Mouse (Mus musculus) urinary bladder, adult 2 months (tissue): ENCODE data around the gene Prkaa2. TPM values are rescaled to one million over a fixed set of nuclear protein-coding genes. Genes with fewer than 3 reads are reported as not detected.

Experiments used
- DNase-seq: peaks from one replicate; pipeline ENCODE4 v3.0.0; 2022; ENCODE audit warnings: low spot score
- polyA plus RNA-seq: library from polyadenylated mRNA; depleted of rRNA; stranded (reverse); fragments of >200 nt; gene quantifications from 2 replicates; pipeline ENCODE4 v1.2.3, GENCODE M21; 2012

Prkaa2 gene
- polyA plus RNA-seq, 1 experiment, result 18.4 TPM

GRCm38 (mm10) chr4:105108641-105109198 is 970 bp downstream of the Prkaa2 start:
- DNase-seq, result no peak

- DNase-seq, result no peak
These were observed 1.6 kb downstream of the Prkaa2 start for GRCm38 (mm10) chr4:105107943-105108640.

- DNase-seq, result no peak
These were observed 5.4 kb downstream of the Prkaa2 start for GRCm38 (mm10) chr4:105104099-105104872.

GRCm38 (mm10) chr4:105101337-105101688 is 8.4 kb downstream of the Prkaa2 start:
- DNase-seq, result no peak

GRCm38 (mm10) chr4:105100508-105101336 is 9.0 kb downstream of the Prkaa2 start:
- no peak for DNase-seq

GRCm38 (mm10) chr4:105098660-105099059 is 11.0 kb downstream of the Prkaa2 start:
- DNase-seq, result no peak

- DNase-seq, result no peak
These were observed 11.5 kb downstream of the Prkaa2 start for GRCm38 (mm10) chr4:105098158-105098557.

GRCm38 (mm10) chr4:105095316-105095715 is 14.4 kb downstream of the Prkaa2 start:
- no peak for DNase-seq

GRCm38 (mm10) chr4:105093951-105094350 is 15.7 kb downstream of the Prkaa2 start:
- DNase-seq, result no peak

- no peak for DNase-seq
These were observed 19.3 kb downstream of the Prkaa2 start for GRCm38 (mm10) chr4:105090417-105090816.

GRCm38 (mm10) chr4:105089386-105089785 is 20.3 kb downstream of the Prkaa2 start:
- no peak for DNase-seq

GRCm38 (mm10) chr4:105088671-105089070 is 21.0 kb downstream of the Prkaa2 start:
- DNase-seq, result no peak

GRCm38 (mm10) chr4:105076152-105076551 is 33.5 kb downstream of the Prkaa2 start:
- no peak for DNase-seq

GRCm38 (mm10) chr4:105071761-105072427 is 37.8 kb downstream of the Prkaa2 start:
- no peak for DNase-seq

- DNase-seq, result peak; percentile 45
These were observed 38.7 kb downstream of the Prkaa2 start for GRCm38 (mm10) chr4:105070982-105071381.

GRCm38 (mm10) chr4:105051291-105051690 is 58.4 kb downstream of the Prkaa2 start:
- no peak for DNase-seq

- DNase-seq, result no peak
These were observed 59.6 kb downstream of the Prkaa2 start for GRCm38 (mm10) chr4:105050041-105050440.

- DNase-seq, result no peak
These were observed 75.4 kb downstream of the Prkaa2 start for GRCm38 (mm10) chr4:105034259-105034658.

- no peak for DNase-seq
These were observed 76.5 kb downstream of the Prkaa2 start for GRCm38 (mm10) chr4:105033153-105033552.

- DNase-seq, result no peak
These were observed 78.6 kb downstream of the Prkaa2 start for GRCm38 (mm10) chr4:105031104-105031503.

- DNase-seq, result no peak
These were observed 82.4 kb downstream of the Prkaa2 start for GRCm38 (mm10) chr4:105027278-105027677.
